Mouse (Mus musculus) neutrophil, adult 59 days (primary cell): Measurements from ENCODE around the gene Rps8. TPM values are rescaled to one million over a fixed set of nuclear protein-coding genes. Genes with fewer than 3 reads are reported as not detected.

Source experiments
- total RNA-seq, 2 experiments: library from RNA; stranded (reverse); gene quantifications; 1 replicate in 1 of 2; 2 replicates in 1 of 2; pipeline ENCODE4 v1.2.4; 2023

Gene Rps8
- total RNA-seq = 100 to 1,000 TPM; 709 to 723 TPM

DNA sequence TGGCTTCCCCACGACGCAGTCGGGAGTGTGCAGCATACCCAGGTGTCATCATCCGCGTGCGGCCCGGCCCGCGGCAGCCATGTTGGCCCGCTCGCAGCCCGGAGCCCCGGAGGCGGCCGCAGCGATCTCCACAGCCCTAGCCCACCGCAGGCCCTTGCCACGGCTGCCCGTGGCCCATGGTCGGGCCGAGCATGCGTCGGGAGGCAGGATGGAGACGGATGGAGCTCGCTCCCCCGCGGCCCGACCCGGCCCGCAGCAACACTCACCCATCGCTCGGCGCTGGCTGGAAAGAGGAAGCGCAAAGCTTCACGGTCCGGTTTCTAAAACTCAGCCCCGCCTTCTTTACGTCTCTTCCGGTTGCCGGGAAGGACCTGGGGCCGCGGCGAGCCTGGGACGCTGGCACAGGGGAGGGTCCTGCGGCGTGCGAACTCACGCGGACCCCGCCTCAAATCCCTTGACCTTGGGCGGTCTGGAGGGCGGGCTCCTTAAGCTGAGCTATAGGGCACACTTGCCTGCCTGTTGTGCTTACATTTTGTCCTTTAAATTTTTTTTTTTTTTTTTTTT is at the start of gene Rps8:
Gene Rps8 (minus strand): TSS at position 452 of the 564 bp plus-strand sequence.

DNA sequence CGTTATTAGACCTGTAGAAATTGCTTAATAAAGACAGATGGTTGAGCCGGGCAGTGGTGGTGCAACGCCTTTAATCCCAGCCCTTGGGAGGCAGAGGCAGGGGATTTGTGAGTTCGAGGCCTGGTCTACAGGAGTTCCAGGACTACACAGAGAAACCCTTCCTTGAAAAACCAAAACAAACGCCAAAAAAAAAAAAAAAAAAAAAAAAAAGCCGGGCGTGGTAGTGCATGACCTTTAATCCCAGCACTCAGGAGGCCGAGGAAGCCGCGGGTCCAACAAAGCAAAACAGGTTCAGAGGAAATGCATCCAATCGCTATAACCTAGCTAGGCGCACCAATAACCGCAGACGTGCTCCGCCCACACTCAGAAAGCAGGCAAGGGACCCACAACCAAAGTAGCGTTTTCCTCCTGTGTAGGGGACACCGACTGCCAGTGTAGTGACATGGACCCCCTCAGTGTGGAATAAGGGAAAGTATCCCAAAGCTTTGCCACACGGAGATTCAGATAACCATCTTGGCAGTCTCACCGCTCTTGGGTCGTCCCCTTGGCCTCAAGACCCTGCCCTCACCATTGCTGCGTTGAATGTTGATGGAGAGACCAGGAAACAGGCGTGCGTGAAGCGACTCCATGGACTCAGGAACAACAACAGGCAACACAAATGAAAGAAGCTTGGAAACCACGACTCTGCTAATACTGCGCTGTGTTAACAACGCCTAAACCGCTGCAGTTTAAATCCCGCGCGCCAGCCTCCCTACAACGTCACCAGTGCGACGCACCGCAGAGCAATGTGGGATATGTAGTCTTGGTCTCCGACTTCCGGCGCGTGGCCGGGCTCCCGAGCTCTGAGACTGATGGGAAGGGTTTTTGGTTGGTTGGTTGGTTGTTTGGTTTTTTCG is 26.1 kb upstream of the Rps8 start, which contains the start of gene Kif2c:
Gene Kif2c (minus strand): TSS at position 777 of the 896 bp plus-strand sequence.

DNA sequence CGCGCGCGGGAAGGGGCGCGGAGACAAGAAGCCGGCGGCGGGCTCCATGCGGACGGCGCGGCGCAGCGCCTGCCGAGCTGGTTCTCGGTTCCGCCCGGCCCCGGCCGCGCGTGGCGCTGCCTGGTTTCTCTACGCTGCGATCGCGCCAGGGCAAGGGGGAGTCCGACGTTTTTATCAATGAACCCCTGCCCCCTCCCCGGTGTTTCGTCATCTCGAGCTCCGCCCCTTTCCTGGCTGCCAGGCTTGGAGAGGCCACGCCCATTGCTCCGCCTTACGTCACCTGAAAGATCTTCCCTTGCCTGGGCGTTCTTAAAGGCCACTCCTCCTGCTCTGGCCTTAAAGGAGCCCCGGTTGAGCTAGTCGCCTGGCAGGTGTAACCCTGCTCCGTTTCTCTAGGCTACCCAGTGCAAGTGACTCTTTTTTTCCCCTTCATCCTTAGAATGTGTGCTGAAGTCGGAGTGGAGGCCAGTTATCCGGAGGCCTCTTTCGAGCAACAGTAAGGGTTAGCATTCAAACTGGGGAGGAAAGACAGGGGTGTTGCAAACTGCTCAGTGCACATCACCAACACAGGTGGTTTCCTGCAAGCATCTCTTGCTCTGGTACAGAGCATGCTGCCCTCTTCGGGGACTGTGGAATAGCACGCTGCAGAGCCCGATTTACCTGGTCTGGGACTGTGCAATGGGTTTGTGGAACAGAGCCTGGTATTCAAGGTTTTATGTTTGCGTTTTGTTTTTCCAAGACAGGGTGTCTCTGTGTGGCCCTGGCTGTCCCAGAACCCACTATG is 22.0 kb downstream of the Rps8 start, which contains the start of gene Plk3:
Gene Plk3 (minus strand): TSS at position 147 of the 784 bp plus-strand sequence.

DNA sequence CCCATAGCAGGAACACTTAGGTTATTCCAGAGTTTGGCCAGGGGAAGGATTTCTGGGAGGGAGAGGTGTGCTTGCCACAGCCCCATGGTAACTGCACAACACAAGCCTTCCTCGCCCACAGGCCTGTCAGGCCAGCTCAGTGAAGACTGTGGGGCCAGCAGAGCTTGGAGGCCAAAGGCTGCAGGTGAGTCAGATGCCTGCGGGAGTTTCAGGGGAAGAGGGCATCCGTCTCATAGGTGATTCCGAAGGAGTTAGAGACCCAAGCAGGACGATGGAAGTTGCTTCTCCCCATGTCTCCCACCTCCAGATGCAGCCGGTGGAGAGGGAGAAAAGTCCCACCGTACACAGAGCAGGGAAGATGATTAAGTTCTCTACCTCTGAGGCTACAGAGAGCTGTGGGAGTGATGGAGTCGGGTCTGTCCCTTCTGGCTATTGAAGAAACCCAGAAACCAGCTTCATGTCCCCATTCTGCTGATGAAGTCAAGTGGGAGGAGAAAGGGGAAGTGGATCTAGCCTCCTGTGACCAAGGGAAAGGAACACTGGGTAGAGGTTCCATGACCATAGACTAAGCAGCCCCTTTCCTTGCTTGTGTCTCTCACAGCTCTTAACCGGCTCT is 29.3 kb downstream of the Rps8 start, which contains the start of gene Tctex1d4:
Gene Tctex1d4 (plus strand): TSS at position 120 of the 616 bp plus-strand sequence.

DNA sequence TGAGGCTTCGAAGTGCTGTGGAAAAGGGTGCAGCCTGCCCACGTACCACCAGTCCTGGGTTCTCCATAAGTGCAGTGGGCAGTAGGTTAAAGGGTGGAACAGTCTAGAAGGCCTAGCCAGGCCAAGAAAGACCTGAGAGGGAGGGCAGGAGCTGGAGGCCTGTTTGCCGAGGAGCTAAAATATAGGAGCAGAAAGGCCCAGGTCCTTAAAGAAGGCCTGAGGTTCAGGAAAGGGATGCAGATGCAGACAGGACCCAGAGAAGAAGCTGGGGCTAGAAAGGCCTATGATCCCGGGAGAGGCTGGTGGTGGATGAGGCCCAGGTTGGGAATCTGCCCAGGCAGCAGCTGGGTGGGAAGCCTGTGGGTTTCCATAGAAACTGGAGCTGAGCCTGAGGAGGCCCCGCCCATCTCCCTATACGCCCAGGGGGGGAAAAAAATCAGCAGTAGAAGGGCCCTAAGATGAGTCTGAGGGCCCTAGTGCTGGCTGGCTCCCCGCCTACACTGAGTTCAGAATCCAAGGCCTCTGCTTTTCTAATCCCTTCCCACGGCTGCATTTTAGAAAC is 30.6 kb downstream of the Rps8 start, which contains the start of gene Btbd19:
Gene Btbd19 (minus strand): TSS at position 378 of the 562 bp plus-strand sequence.

Other genes starting within 250 kb of the Rps8 start
- 10 to 100 TPM; 43.9 to 63.0 TPM for gene Urod, start 161.8 kb downstream of the Rps8 start, total RNA-seq
- 10 to 100 TPM; 31.7 to 35.4 TPM for gene Hectd3, start 160.9 kb downstream of the Rps8 start, total RNA-seq
- gene Eif2b3, start 136.8 kb downstream of the Rps8 start, total RNA-seq = 1 to 10 TPM; 6.9 to 9.4 TPM
- gene Ptch2, start 60.2 kb downstream of the Rps8 start, total RNA-seq = 1 to 10 TPM; 3.0 to 3.2 TPM
- 10 to 100 TPM; 40.8 to 55.3 TPM for gene Btbd19, start 30.5 kb downstream of the Rps8 start, total RNA-seq
- 1 to 10 TPM; 1.5 to 3.1 TPM for gene Tctex1d4, start 29.4 kb downstream of the Rps8 start, total RNA-seq
- gene Plk3, start 22.3 kb downstream of the Rps8 start, total RNA-seq = 100 to 1,000 TPM; 242 to 273 TPM
- 10 to 100 TPM; 24.1 to 26.3 TPM for gene Kif2c, start 26.4 kb upstream of the Rps8 start, total RNA-seq
- gene Tmem53, start 95.7 kb upstream of the Rps8 start, total RNA-seq = 1 to 10 TPM in 1 of 2 experiments, under 1 TPM in 1; 0.60 to 1.4 TPM
- not detected for gene Armh1, start 95.9 kb upstream of the Rps8 start, total RNA-seq